Mouse (Mus musculus) lung, embryonic 14.5 days (tissue): ENCODE results near the gene Gm49345. TPM values are rescaled to one million over a fixed set of nuclear protein-coding genes. Genes with fewer than 3 reads are reported as not detected.
A peak's percentile ranks its signal among the peaks of the same experiment; 100 is the strongest.
"Not testable (repeated sequence)": the region's sequence is repeated elsewhere in the genome, so short reads cannot be mapped to it uniquely, and the experiment has no call there.

ENCODE experiments used
- ATAC-seq: fragments of 200-750 bp; cut with Nextera tagmentation; 2 replicates; pipeline ENCODE4 v1.8.0; 2017; ENCODE audit warnings: mild to moderate bottlenecking, moderate TSS enrichment, moderate library complexity; ENCODE audit not compliant: insufficient read depth
- DNase-seq: peaks from one replicate; pipeline ENCODE4 v3.0.0-alpha.2; 2015
- H3K27ac ChIP-seq: fragments of 300-500 bp; sonication (generic); 2 replicates; pipeline ENCODE4 v1.5.1; 2014; ENCODE audit warnings: low read depth, mild to moderate bottlenecking, moderate library complexity
- H3K27me3 ChIP-seq: fragments of 300-500 bp; sonication (generic); 2 replicates; pipeline ENCODE4 v1.6.1; 2014; ENCODE audit warnings: low read length, control low read depth; ENCODE audit not compliant: insufficient read depth
- H3K36me3 ChIP-seq: fragments of 300-500 bp; sonication (generic); 2 replicates; pipeline ENCODE4 v1.6.1; 2014; ENCODE audit warnings: control low read depth; ENCODE audit not compliant: insufficient read depth
- H3K4me1 ChIP-seq: fragments of 300-500 bp; sonication (generic); 2 replicates; pipeline ENCODE4 v1.6.1; 2014; ENCODE audit warnings: antibody characterized with exemption, control low read depth; ENCODE audit not compliant: insufficient read depth
- H3K4me2 ChIP-seq: fragments of 300-500 bp; sonication (generic); 2 replicates; pipeline ENCODE4 v1.6.1; 2014; ENCODE audit warnings: mild to moderate bottlenecking
- H3K4me3 ChIP-seq: fragments of 300-500 bp; sonication (generic); 2 replicates; pipeline ENCODE4 v1.5.1; 2014; ENCODE audit warnings: low read depth, low read length
- H3K9ac ChIP-seq: fragments of 300-500 bp; sonication (generic); 2 replicates; pipeline ENCODE4 v1.6.1; 2014
- H3K9me3 ChIP-seq: fragments of 300-500 bp; sonication (generic); 2 replicates; pipeline ENCODE4 v1.6.1; 2016; ENCODE audit warnings: low read depth, low read length, control low read depth
- CTCF ChIP-seq: IDR thresholded peaks from 2 replicates; pipeline ENCODE4 v1.5.1; 2016; ENCODE audit warnings: antibody characterized with exemption, low read depth
- WGBS: fragments of 180-500 bp; shearing (Covaris S2); extraction: QIAGEN DNeasy Blood & Tissue Kit; methylation state at CpG from one replicate; pipeline ENCODE4 v1.1.7; 2014; 5-methylcytosine and 5-hydroxymethylcytosine counted together
- polyA plus RNA-seq: library from polyadenylated mRNA; unstranded; fragments of >200 nt; fragmentation: Nextera tagmentation; extraction: Ambion mirVana; gene quantifications from 2 replicates; pipeline ENCODE4 v1.2.1, GENCODE M21; 2014

Gene Gm49345
- not detected in 2 replicates for polyA plus RNA-seq

DNA sequence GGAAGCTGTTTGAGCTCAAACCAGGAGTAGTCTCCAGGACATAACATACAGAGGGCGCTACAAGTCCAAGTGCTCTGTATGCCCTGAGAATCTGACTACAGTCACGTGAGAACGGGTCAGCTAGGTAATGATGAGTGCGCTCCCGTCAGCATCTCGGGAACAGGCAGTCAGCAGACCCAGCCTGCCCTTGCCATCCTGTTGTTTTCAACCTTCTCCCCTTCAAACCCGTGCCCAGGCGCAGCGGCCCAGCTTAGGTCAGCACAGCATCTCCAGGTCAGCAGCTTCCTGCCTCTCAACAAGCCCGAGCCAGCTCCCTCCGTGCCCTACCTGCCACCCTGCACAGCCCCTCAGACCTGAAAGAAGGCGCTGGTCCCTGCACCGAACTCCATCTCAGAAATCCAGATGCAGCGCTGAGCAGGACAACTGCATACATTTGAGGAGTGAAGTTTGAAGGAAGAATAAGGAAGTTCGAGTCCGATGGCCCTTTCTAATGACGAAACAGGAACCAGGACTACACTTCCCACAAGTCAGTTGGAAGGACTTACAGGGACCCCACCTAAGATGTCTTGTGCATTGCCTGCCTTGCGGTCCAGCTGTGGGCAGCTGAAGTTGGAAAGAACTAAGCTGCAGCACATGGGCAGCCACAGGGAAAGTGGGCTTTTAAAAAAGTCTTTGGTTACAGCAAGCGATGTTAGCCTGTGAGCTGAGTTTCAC is at the start of gene Gm49345, which contains the start of gene Zfp729a:
TSS of gene Gm49345 (minus strand) at position 476 of the 714 bp plus-strand sequence.
TSS of gene Zfp729a (minus strand) at position 498 of the 714 bp plus-strand sequence.
- 0% methylated on average over 19 of the region's 19 CpGs for WGBS
- peak within 1 kb of the TSS; percentile 74 for H3K9ac ChIP-seq

DNA sequence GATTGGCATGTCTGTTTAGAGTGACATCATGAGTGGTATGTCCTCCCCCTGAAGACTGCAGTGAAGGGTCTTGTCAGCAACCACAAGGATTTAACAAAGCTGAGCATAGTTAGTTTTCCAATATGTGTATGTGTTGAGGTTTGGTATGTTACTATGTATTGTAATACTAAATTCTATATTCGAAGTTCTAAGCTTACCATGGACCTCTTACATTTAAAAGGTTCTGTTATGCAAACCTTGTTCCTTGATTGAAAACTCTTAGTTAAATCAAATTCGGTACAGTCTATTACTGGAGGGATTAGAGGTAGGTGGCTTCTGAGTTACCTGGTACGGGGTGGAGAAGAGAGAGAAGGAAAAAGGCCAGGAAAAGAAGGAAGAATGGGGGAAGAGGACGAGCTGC is 49.4 kb upstream of the Gm49345 start, which contains the start of gene Zfp738:
TSS of gene Zfp738 (minus strand) at position 101 of the 400 bp plus-strand sequence.
- no peak within 1 kb of the TSS for H3K4me2 ChIP-seq
- H3K27me3 ChIP-seq = no peaks in the 10 kb centered on the region
- 74% methylated on average over 4 of the region's 4 CpGs for WGBS
- no peak for TF ChIP-seq CTCF
- ATAC-seq (no peak), DNase-seq (no peak)
- H3K9ac ChIP-seq = no peak within 1 kb of the TSS
- H3K27ac ChIP-seq = no peak within 1 kb of the TSS
- no peaks in the 10 kb centered on the region for H3K9me3 ChIP-seq
- no peak within 1 kb of the TSS for H3K4me3 ChIP-seq
- H3K36me3 ChIP-seq = no peaks in the 10 kb centered on the region
- no peaks in the 10 kb centered on the region for H3K4me1 ChIP-seq

More for the DNA sequence above, at the start of gene Gm49345, which contains the start of gene Zfp729a:
- no peaks in the 10 kb centered on the region for H3K4me1 ChIP-seq
- no peaks in the 10 kb centered on the region for H3K27me3 ChIP-seq
- no peaks in the 10 kb centered on the region for H3K9me3 ChIP-seq
- H3K36me3 ChIP-seq = no peaks in the 10 kb centered on the region
- H3K4me3 ChIP-seq = peak within 1 kb of the TSS; percentile 78
- ATAC-seq (peak; percentile 100), DNase-seq (peak; percentile 95)
- TF ChIP-seq CTCF = peak; percentile 70
- H3K4me2 ChIP-seq = peak within 1 kb of the TSS; percentile 60
- H3K27ac ChIP-seq = peak within 1 kb of the TSS; percentile 69; the same call in 1 of the 2 replicates

DNA sequence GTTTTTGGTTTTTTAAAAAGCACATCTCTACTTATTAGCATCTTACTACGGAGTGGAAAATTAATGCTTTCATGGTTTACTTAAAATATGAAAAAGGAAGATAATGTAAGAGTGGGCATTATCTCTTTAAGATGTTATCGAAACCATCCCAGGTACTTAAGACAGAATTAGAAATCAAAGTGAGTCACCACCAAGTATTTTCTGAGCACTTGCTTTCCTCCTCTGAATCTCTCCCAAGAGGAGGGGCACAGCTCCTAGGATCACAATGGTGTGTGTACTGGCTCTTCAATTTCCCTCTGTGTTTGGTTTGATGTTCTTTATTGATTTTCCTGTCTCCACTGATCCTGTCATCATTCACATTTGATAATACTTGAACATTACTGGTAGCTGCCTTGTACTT is 46.3 kb upstream of the Gm49345 start:
- not testable (repeated sequence) for H3K9me3 ChIP-seq, H3K27me3 ChIP-seq, DNase-seq, H3K36me3 ChIP-seq, H3K4me1 ChIP-seq, H3K27ac ChIP-seq
- Histone ChIP-seq H3K9ac (0 out of 2 replicates have a peak overlapping the region, but pooled peaks have one; percentile 78), H3K4me2 (peak overlapping the region; percentile 50), H3K4me3 (peak overlapping the region; percentile 67)
- ATAC-seq = peak; percentile 25; the same call in 1 of the 2 replicates
- WGBS = 64% methylated on average over 2 of the region's 2 CpGs

DNA sequence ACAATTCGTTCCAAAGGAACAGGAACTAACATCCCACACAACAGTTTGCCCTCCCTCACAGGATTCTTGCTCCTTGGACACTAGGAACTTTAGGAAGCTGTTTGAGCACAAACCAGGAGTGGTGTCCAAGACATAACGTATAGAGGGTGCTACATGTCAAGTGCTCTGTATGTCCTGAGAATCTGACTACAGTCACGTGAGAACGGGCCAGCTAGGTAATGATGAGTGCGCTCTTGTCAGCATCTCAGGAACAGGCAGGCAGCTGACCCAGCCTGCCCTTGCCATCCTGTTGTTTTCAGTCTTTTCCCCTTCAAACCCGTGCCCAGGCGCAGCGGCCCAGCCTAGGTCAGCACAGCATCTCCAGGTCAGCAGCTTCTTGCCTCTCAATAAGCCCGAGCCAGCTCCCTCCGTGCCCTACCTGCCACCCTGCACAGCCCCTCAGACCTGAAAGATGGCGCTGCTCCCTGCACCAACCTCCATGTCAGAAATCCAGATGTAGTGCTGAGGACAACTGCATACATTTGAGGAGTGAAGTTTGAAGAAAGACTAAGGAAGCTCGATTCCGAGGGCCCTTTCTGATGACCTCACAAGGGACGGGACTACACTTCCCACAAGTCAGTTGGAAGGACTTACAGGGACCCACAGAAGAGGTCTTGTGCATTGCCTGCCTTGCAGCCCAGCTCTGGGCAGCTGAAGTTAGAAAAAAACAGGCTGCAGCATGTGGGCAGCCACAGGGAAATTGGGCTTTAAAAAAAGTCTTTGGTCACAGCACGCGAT is 45.6 kb upstream of the Gm49345 start:
- ATAC-seq (peak; percentile 100), DNase-seq (peak; percentile 93)
- not testable (repeated sequence) for H3K9me3 ChIP-seq, H3K27ac ChIP-seq, H3K27me3 ChIP-seq, H3K4me1 ChIP-seq, H3K36me3 ChIP-seq
- peak; percentile 37; the same call in 1 of the 2 replicates for TF ChIP-seq CTCF
- H3K9ac ChIP-seq = peak overlapping the region; percentile 78
- 10% methylated on average over 16 of the region's 16 CpGs for WGBS
- H3K4me3 ChIP-seq = peak overlapping the region; percentile 67
- peak overlapping the region; percentile 72 for H3K4me2 ChIP-seq

DNA sequence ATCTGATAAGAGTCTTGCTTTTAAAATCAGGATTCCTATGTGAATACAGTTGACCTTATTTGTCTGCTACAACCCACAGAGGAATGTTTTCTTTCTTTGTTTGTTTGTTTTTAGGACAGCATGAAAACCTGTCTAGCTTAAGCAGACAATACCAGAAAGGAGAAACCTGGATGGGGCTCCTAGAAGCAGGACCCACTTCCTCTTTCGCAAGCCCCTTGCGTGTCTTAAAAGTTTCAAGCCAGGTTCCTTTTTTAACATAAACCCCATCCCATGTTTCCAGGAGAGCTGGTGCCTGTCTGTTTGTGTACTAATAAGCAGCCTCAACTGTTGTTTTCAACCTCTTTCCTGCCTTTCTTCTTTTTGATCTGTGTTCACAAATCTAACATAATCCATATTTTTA is 37.3 kb upstream of the Gm49345 start:
- H3K27me3 ChIP-seq = no peaks in the 10 kb centered on the region
- WGBS = 95% methylated on average over 2 of the region's 2 CpGs
- no peak for TF ChIP-seq CTCF
- DNase-seq = no peak
- no peaks in the 10 kb centered on the region for H3K36me3 ChIP-seq
- no peaks in the 10 kb centered on the region for H3K4me1 ChIP-seq
- H3K9me3 ChIP-seq = no peaks in the 10 kb centered on the region
- H3K4me3 ChIP-seq = no peak overlapping the region
- no peak for ATAC-seq
- H3K4me2 ChIP-seq = no peak overlapping the region
- no peak overlapping the region for H3K27ac ChIP-seq
- no peak overlapping the region for H3K9ac ChIP-seq

DNA sequence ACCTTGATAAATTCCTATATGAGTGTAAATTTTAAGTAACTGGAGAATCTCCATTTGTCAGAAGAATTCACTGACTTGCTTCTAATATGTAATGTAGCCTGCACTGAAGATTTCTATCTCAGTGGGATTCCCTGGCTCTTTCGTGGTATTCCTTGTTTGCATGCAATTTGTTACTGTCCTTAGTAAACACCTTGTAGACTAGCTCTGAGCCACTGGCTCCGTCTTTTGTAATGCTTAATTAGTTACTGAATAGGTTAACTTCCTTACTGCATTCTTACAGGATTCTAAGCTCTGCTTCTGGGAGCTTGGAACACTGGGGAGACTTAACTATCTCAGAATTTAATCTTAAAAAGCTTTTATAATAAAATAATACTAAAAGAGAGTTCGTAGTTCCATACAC is 14.9 kb upstream of the Gm49345 start:
- Histone ChIP-seq H3K27ac (no peak overlapping the region), H3K27me3 (no peaks in the 10 kb centered on the region), H3K36me3 (no peaks in the 10 kb centered on the region), H3K4me1 (no peaks in the 10 kb centered on the region), H3K4me2 (no peak overlapping the region), H3K9ac (no peak overlapping the region), H3K9me3 (no peaks in the 10 kb centered on the region), H3K4me3 (no peak overlapping the region)
- 50% methylated on average over 3 of the region's 3 CpGs for WGBS
- DNase-seq (no peak), ATAC-seq (no peak)
- no peak for TF ChIP-seq CTCF

DNA sequence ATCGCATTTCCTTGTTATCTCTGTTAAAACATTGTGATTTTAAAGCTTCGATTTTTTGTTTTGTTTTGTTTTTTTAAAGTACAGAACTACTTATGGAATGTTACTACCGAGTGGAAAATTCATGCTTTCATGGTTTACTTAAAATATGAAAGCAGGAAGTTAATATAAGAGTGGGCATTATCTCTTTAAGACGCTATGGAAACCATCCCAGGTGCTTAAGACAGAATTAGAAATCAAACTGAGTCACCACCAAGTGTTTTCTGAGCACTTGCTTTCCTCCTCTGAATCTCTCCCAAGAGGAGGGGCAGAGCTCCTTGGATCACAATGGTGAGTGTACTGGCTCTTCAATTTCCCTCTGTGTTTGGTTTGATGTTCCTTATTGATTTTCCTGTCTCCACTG is 27.5 kb downstream of the Gm49345 start:
- H3K4me2 ChIP-seq = no peak overlapping the region
- no peaks in the 10 kb centered on the region for H3K36me3 ChIP-seq

More for the DNA sequence above, 27.5 kb downstream of the Gm49345 start:
- no peak for TF ChIP-seq CTCF
- Histone ChIP-seq H3K9me3 (no peaks in the 10 kb centered on the region), H3K27me3 (no peaks in the 10 kb centered on the region), H3K4me1 (no peaks in the 10 kb centered on the region), H3K4me3 (peak overlapping the region; percentile 66; the same call in 1 of the 2 replicates), H3K27ac (no peak overlapping the region), H3K9ac (no peak overlapping the region)
- WGBS = 86% methylated on average over 4 of the region's 4 CpGs
- no peak for ATAC-seq
- peak; percentile 16 for DNase-seq
